Mouse (Mus musculus) heart, postnatal 0 days (tissue): ENCODE measurements around the gene Elof1.

Source experiments
- CTCF ChIP-seq: IDR thresholded peaks from 2 replicates; pipeline ENCODE4 v1.5.1; 2016; ENCODE audit warnings: antibody characterized with exemption, control low read depth, low read depth
- EP300 ChIP-seq: IDR thresholded peaks from 2 replicates; pipeline ENCODE4 v1.6.1; 2016; ENCODE audit warnings: antibody characterized with exemption, low read depth

- no peak for TF ChIP-seq CTCF
- TF ChIP-seq EP300: no peak
Observed at GRCm38 (mm10) chr9:22150946-22151345, 34.0 kb upstream of the Elof1 start.
